Mouse (Mus musculus) lung, adult 2 months (tissue): ENCODE measurements around the gene Pan3. TPM values are rescaled to one million over a fixed set of nuclear protein-coding genes. Genes with fewer than 3 reads are reported as not detected.

Source experiments
- DNase-seq: peaks from one replicate; pipeline ENCODE4 v3.0.0; 2022
- H3K4me1 ChIP-seq: fragments of 200-500 bp; 2 replicates; pipeline ENCODE4 v1.6.1; 2011; ENCODE audit warnings: low read length; ENCODE audit not compliant: control insufficient read depth, insufficient read depth
- H3K4me3 ChIP-seq: fragments of 200-500 bp; replicated peaks from 2 replicates; pipeline ENCODE3; 2011; ENCODE audit warnings: low read depth, mild to moderate bottlenecking, control low read depth, low read length; ENCODE audit errors: extremely low read depth
- CTCF ChIP-seq: fragments of 200-500 bp; IDR thresholded peaks from 2 replicates; pipeline ENCODE4 v1.5.1; 2011; ENCODE audit warnings: mild to moderate bottlenecking, low read length, control low read depth; ENCODE audit not compliant: insufficient read depth
- POLR2A ChIP-seq: fragments of 200-500 bp; IDR thresholded peaks from 2 replicates; pipeline ENCODE4 v1.6.1; 2011; ENCODE audit warnings: low read depth, mild to moderate bottlenecking, control low read depth, low read length, borderline replicate concordance; ENCODE audit errors: extremely low read depth
- WGBS: fragments of 180-500 bp; shearing (Covaris S2); methylation state at CpG from one replicate; pipeline ENCODE4 v1.1.7; 2018; 5-methylcytosine and 5-hydroxymethylcytosine counted together
- polyA plus RNA-seq: library from polyadenylated mRNA; depleted of rRNA; stranded (reverse); fragments of >200 nt; gene quantifications from 2 replicates; pipeline ENCODE4 v1.2.3, GENCODE M21; 2012

The Pan3 gene
- polyA plus RNA-seq, 1 experiment: 38.0 TPM

GRCm38 (mm10) chr5:147494791-147495376 lies 64.9 kb downstream of the Pan3 start:
- 55% methylated on average over 10 of the region's 10 CpGs for WGBS
- peaks cover 12% of the 10 kb centered on the region for H3K4me1 ChIP-seq
- DNase-seq: no peak
- TF ChIP-seq POLR2A (no peak), CTCF (no peak)
- no peak overlapping the region for H3K4me3 ChIP-seq

GRCm38 (mm10) chr5:147495961-147496360 lies 66.0 kb downstream of the Pan3 start:
- H3K4me1 ChIP-seq: peaks cover 12% of the 10 kb centered on the region
- 67% methylated on average over 2 of the region's 2 CpGs for WGBS
- TF ChIP-seq CTCF (no peak), POLR2A (no peak)
- no peak overlapping the region for H3K4me3 ChIP-seq
- DNase-seq: no peak

- no peak for TF ChIP-seq CTCF
- TF ChIP-seq POLR2A: no peak
- 85% methylated on average over 4 of the region's 4 CpGs for WGBS
These were observed 67.0 kb downstream of the Pan3 start for GRCm38 (mm10) chr5:147496921-147497320.

GRCm38 (mm10) chr5:147497714-147498113 lies 67.8 kb downstream of the Pan3 start:
- no peak overlapping the region for H3K4me3 ChIP-seq
- no peak for DNase-seq
- WGBS: 74% methylated on average over 3 of the region's 3 CpGs
- H3K4me1 ChIP-seq: peaks cover 12% of the 10 kb centered on the region
- no peak for TF ChIP-seq CTCF
- no peak for TF ChIP-seq POLR2A

More at GRCm38 (mm10) chr5:147496921-147497320, 67.0 kb downstream of the Pan3 start:
- Histone ChIP-seq H3K4me3 (no peak overlapping the region), H3K4me1 (peaks cover 12% of the 10 kb centered on the region)
- no peak for DNase-seq

- no peak for DNase-seq
- WGBS: 62% methylated on average over 2 of the region's 2 CpGs
- Histone ChIP-seq H3K4me1 (peaks cover 6% of the 10 kb centered on the region; the same call in 1 of the 2 replicates), H3K4me3 (no peak overlapping the region)
- no peak for TF ChIP-seq CTCF
- no peak for TF ChIP-seq POLR2A
These were observed 71.6 kb downstream of the Pan3 start for GRCm38 (mm10) chr5:147501456-147501998.

- Histone ChIP-seq H3K4me3 (no peak overlapping the region), H3K4me1 (peaks cover 7% of the 10 kb centered on the region; the same call in 1 of the 2 replicates)
- WGBS: 58% methylated on average over 2 of the region's 2 CpGs
- no peak for DNase-seq
- no peak for TF ChIP-seq POLR2A
These were observed 73.0 kb downstream of the Pan3 start for GRCm38 (mm10) chr5:147502921-147503320.

GRCm38 (mm10) chr5:147511350-147511749 lies 81.4 kb downstream of the Pan3 start:
- H3K4me1 ChIP-seq: peaks cover 5% of the 10 kb centered on the region; the same call in 1 of the 2 replicates
- TF ChIP-seq CTCF (no peak), POLR2A (no peak)
- no peak for DNase-seq
- 88% methylated on average over 9 of the region's 9 CpGs for WGBS
- no peak overlapping the region for H3K4me3 ChIP-seq

GRCm38 (mm10) chr5:147527006-147527405 lies 97.0 kb downstream of the Pan3 start:
- Histone ChIP-seq H3K4me1 (0 out of 2 replicates have a peak, but pooled peaks cover 2% of the 10 kb centered on the region), H3K4me3 (no peak overlapping the region)
- WGBS: 74% methylated on average over 6 of the region's 6 CpGs
- no peak for TF ChIP-seq CTCF
- TF ChIP-seq POLR2A: no peak
- DNase-seq: no peak

- 72% methylated on average over 3 of the region's 3 CpGs for WGBS
- TF ChIP-seq POLR2A: no peak
- no peak for TF ChIP-seq CTCF
- no peak overlapping the region for H3K4me3 ChIP-seq
- H3K4me1 ChIP-seq: 0 out of 2 replicates have a peak, but pooled peaks cover 2% of the 10 kb centered on the region
- no peak for DNase-seq
These were observed 97.8 kb downstream of the Pan3 start for GRCm38 (mm10) chr5:147527788-147528187.

- WGBS: 82% methylated on average over 6 of the region's 6 CpGs
These were observed 102.1 kb downstream of the Pan3 start for GRCm38 (mm10) chr5:147532031-147532430.

More at GRCm38 (mm10) chr5:147532031-147532430, 102.1 kb downstream of the Pan3 start:
- 0 out of 2 replicates have a peak, but pooled peaks cover 2% of the 10 kb centered on the region for H3K4me1 ChIP-seq
- no peak for DNase-seq
- H3K4me3 ChIP-seq: no peak overlapping the region
- TF ChIP-seq CTCF (no peak), POLR2A (no peak)
